Mouse (Mus musculus) spleen, postnatal 10 days (tissue): ENCODE measurements at regions not wholly inside any gene's neighbourhood (a gene's known extent, or its start where the extent isn't known, plus 50 kb on each side); places are given as distances from the start of the nearest gene placed in this dataset.

ENCODE experiments used
- DNase-seq, 2 experiments: peaks; one replicate each; pipeline ENCODE4 v3.0.0; 2021 to 2022; ENCODE audit warnings: low spot score in 2 of 2

GRCm38 (mm10) chrX:139392777-139393176 is 59.3 kb downstream of the Trap1a start:
- no peak for DNase-seq

GRCm38 (mm10) chrX:139416701-139417100 is 63.5 kb upstream of the D330045A20Rik start:
- DNase-seq, result peak; percentile 11 to 63

GRCm38 (mm10) chrX:139419867-139420266 is 60.3 kb upstream of the D330045A20Rik start:
- DNase-seq, result no peak

- peak in 1 of 2 experiments; percentile 12 for DNase-seq
Observed at GRCm38 (mm10) chrX:139424307-139424706, 55.9 kb upstream of the D330045A20Rik start.
